Mouse (Mus musculus) mature B cell (primary cell): Measurements from ENCODE around the gene H2-Ob.

Experiments used
- in situ Hi-C: fragments of 300-500 bp; cut with MboI; formaldehyde crosslinking; loops from 2 replicates; pipeline ENCODE4 v1.14.3; 2019

Gene H2-Ob

DNA sequence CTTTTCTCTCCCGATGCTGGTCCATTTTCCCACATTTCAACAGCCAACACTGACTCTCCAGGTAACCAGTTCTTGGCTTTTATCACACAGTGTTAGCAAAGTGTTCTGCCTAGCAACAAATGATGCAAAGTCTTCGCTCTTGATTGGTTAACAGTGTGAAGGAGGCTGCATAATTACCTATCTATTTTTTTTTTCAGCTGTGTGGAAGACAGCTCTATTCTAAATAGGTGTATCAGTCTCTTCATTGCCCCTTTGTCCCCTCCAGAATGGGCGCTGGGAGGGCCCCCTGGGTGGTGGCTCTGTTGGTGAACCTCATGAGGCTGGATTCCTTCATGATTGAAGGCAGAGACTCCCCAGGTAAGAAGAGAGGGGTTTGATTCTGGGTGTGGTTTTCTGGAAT lies at the start of gene H2-Ob:
Gene H2-Ob, plus strand, starts transcription at position 198 of the 400 bp plus-strand sequence.
- in situ Hi-C loops = loop anchor here (10.0 kb wide), 1 partner anchor 164 kb away; no protein-coding TSS in a partner anchor

DNA sequence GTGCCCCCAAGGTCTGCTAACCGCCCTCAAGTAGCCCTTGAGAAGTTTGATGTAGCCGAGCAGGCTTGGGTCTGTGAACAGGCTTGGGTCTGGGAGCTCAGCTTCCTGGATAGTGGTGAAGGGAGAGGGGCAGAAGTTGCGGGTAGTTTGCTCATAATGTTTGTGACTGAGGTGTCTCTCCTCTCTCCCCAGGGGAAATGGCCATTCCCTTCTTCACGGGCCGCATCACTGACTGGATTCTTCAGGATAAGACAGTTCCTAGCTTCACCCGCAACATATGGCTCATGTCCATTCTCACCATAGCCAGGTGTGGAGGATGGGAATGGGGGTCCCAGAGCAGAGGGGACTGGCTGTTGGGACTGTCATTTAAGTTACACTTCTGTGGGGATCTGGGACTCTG lies 49.7 kb upstream of the H2-Ob start:
- in situ Hi-C loops = loop anchor here (25.0 kb wide), 1 partner anchor 398 kb away; the partner anchor contains the start of genes Ager, Gpsm3 and Pbx2

DNA sequence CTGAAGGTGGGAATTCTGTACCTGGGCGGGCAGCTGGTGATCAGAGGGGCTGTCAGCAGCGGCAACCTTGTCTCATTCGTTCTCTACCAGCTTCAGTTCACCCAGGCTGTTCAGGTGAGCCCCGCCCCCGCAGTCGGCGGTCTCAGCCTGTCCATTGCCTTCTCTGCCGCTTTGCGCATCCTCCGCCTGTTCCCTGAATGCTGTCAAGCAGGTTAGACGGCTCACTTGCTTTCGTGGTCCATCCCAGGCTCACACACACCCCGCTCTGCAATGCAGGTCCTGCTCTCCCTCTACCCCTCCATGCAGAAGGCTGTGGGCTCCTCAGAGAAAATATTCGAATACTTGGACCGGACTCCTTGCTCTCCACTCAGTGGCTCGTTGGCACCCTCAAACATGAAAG lies 45.9 kb upstream of the H2-Ob start:
- in situ Hi-C loops = loop anchor here (25.0 kb wide), 1 partner anchor 394 kb away; the partner anchor contains the start of genes Ager, Gpsm3 and Pbx2

DNA sequence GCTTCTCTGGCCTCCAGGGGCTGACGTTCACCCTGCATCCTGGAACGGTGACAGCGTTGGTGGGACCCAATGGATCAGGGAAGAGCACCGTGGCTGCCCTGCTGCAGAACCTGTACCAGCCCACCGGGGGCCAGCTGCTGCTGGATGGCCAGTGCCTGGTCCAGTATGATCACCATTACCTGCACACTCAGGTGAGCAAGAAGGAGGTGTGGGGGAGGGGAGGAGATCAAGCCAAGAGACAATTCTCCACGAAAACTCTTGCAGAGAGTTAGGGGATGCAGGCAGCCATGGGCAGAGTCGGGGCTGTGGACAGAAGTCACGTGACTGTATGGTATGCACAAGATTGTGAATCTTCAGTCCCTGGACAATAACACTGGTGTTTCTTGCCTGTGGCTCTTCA lies 45.2 kb upstream of the H2-Ob start:
- in situ Hi-C loops = loop anchor here (25.0 kb wide), 1 partner anchor 394 kb away; the partner anchor contains the start of genes Ager, Gpsm3 and Pbx2

DNA sequence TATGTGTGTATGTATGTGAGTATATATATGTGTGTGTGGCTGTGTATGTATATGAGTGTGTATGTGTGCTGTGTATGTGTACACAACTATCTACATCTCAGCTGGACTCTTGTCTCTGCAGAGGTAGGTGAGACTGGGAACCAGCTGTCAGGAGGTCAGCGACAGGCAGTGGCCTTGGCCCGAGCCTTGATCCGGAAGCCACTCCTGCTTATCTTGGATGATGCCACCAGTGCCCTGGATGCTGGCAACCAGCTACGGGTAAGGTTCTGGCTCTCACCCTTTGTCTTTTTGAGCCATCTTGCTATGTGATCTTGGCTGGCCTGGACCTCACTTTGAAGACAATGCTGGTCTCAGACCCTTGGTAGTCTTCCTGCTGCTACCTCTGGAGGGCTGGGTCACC lies 44.0 kb upstream of the H2-Ob start:
- in situ Hi-C loops = loop anchor here (25.0 kb wide), 1 partner anchor 393 kb away; the partner anchor contains the start of genes Ager, Gpsm3 and Pbx2

DNA sequence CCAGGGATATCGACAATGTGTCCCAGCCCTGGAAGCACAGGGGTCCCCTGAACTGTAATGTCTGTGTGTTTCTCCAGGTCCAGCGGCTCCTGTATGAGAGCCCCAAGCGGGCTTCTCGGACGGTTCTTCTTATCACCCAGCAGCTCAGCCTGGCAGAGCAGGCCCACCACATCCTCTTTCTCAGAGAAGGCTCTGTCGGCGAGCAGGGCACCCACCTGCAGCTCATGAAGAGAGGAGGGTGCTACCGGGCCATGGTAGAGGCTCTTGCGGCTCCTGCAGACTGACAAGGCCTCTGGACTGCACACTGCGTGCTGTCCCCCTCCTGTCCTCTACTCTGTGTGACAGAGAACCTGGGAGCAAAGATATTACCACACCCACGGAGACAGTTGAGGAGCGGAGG lies 42.2 kb upstream of the H2-Ob start:
- in situ Hi-C loops = loop anchor here (25.0 kb wide), 1 partner anchor 391 kb away; the partner anchor contains the start of genes Ager, Gpsm3 and Pbx2

DNA sequence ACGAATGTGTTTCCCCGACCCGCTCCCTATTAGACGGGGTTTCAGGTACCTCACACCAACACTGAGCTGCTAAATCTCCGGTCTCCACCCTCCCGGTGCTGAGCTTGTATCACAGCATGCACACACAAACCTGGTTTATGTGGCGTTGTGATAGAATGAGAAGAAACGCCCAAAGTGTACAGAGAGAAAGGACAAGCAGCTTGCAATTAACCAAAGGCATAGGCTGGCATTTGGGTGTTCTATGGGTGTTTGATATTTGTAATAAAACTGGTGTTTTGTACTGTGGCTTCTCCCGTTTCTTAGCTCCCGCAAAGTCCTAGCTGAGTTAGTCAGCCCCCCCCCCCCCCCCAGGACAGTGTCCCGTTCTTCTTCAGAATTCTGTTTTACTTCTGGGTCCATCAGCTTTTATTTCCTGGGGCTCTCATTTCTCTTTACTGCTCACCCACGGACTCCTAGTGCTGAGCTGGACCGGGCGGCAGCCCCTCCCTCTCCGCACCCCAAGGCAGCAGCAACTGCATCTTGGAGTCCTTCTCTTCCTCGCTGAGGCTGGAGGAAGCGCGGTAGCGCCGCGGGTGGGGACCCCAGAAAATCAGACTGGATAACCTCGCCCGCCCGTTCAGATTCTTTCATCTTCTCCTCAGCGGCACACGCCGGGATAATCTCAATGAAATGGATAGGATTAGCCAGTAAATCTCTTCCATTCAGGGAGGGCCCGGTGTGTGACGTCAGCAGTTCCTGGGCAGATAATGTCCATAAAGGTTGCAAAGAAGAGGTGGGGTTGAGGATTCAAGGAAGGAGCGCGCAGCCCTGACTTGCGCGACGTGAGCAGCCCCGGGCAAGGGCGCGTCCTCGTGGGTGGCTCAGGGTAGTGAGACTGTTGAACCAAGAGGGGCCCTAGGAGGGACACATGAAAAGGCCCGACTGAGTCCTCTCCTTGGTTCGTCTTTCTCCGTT lies 41.5 kb upstream of the H2-Ob start, which contains the start of gene Psmb8:
Gene Psmb8, plus strand, starts transcription at position 781 of the 954 bp plus-strand sequence.
- in situ Hi-C loops = loop anchor here (25.0 kb wide), 1 partner anchor 390 kb away; the partner anchor contains the start of genes Ager, Gpsm3 and Pbx2

DNA sequence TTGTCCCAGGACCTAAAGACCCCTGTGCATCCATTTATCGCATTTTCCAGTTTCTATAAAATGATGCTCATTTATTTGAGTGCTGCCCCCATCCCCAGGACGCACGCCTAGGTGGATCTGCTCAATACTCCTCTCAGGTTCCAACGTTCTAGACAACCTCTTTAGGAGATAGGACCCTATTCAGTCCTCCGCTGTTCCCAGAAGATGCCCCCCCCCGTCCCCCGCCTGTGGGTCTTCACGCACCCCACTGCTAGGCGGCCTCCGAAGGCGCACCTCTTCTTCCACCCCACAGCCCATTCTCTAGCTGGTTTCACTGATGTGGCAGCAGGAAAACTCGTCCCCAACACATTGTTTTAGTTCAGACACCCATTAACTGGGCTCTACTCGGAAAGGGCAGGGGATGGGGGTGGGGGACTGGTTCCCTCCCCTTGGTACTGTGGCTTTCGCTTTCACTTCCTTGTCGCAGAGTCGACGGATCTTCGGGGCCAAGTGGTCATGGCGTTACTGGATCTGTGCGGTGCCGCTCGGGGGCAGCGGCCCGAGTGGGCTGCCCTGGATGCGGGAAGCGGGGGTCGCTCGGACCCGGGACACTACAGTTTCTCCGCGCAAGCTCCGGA lies 40.7 kb upstream of the H2-Ob start:
- in situ Hi-C loops = loop anchor here (25.0 kb wide), 1 partner anchor 389 kb away; the partner anchor contains the start of genes Ager, Gpsm3 and Pbx2

DNA sequence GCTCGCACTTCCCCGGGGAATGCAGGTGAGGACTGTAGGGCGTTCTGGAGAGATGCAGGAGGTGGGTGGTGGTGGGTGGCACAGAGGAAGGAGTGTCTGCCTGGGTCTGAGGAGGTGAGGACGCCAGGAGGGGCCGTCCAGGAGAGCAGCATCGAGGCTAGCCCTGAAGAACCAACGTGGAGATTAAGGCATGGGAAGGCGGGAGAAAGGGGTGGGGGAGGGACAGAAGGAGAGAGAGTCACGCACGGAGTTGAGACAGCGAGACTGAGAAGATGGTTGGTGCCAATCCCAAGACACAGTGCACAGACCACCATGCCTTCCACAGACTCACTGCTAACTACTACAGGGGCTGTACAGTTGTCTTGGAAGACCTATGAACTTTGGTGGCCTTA lies 40.2 kb upstream of the H2-Ob start:
- in situ Hi-C loops = loop anchor here (25.0 kb wide), 1 partner anchor 389 kb away; the partner anchor contains the start of genes Ager, Gpsm3 and Pbx2

DNA sequence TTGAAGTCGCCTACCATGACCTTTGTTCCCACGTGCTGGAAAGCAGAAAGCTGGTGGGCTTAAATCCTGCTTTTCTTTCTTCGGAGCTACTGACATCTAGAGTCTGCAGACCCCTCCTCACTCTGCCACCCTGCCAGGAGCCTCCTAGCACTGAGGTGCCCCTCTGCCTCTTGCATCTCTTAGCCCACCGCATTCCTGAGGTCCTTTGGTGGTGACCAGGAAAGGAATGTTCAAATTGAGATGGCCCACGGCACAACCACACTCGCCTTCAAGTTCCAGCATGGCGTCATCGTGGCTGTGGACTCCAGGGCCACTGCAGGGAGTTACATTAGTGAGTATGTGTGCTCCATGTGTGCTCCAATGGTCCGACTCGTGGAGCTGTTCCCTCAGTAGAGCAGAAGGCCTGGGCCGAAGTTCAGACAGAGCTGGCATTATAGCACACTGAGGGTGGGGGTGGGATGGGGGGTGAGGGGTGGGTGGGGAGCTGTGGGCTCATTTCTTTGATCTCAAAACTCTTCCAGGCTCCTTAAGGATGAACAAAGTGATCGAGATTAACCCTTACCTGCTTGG lies 39.6 kb upstream of the H2-Ob start:
- in situ Hi-C loops = loop anchor here (25.0 kb wide), 1 partner anchor 388 kb away; the partner anchor contains the start of genes Ager, Gpsm3 and Pbx2

DNA sequence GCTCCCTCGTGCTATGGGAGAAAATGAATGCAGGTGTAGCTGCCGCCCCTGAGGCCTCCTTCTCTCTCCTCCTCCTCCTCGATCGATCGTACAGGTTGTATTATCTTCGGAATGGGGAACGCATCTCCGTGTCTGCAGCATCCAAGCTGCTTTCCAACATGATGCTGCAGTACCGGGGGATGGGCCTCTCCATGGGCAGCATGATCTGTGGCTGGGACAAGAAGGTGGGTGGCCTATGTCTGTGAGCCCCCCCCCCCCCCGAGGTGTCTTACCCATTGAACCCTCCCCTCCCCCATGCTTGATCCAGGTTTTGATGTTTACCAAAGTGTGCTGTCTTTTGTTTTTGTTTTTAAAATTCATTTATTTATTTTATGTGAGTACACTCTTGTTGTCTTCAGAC lies 38.7 kb upstream of the H2-Ob start:
- in situ Hi-C loops = no loop called here

DNA sequence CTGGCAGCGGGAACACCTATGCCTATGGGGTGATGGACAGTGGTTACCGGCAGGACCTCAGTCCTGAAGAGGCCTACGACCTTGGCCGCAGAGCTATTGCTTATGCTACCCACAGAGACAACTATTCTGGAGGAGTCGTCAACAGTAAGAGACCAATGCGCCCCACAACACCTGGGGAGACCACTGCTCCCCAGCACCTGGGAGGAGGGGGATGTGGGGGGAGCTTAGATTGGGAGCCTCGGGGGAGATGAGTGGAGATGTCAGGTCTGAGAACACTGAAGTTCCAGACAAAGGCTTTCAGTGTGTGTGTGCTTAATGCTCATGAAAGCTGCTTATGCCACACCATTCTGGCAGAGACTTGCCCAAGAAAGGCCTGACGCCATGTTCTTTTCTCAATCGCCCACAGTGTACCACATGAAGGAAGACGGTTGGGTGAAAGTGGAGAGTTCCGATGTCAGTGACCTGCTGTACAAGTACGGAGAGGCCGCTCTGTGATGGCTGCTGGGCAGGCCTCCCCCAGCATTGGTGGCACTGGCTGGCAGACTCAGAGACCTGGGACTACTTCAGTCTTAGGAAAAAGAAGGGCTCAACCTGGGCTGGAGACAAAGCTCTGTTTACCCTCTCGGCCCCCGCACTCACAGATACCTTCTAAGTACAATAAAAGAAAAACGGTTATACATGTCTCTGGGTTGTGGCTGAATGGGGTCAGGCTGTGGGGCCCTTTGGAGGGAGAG lies 37.8 kb upstream of the H2-Ob start:
- in situ Hi-C loops = no loop called here

DNA sequence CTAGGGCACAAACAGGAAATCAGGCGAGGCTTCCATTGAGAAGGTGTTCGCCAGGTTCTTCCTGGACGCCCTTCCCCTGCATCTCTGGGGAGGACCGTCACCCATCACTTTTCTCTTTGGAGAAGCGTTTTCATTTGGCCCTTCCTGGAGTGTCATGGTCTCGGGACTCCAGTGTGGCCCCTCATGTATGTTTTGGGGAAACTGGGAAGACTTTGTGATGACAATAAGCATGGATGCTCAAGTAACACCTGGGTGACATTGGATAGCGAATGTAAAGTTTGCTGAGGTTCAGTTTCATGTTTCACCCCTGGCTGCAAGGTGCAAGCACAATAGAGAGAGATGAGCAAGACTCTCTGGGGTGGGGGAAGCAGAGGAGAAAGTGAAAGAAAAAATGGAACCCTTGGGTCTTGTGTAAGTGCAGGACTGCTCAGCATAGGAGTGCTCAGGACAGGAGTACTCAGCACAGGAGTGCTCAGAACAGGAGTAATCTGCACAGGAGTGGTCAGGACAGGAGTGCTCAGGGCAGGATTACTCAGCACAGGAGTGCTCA lies 37.1 kb upstream of the H2-Ob start:
- in situ Hi-C loops = no loop called here

DNA sequence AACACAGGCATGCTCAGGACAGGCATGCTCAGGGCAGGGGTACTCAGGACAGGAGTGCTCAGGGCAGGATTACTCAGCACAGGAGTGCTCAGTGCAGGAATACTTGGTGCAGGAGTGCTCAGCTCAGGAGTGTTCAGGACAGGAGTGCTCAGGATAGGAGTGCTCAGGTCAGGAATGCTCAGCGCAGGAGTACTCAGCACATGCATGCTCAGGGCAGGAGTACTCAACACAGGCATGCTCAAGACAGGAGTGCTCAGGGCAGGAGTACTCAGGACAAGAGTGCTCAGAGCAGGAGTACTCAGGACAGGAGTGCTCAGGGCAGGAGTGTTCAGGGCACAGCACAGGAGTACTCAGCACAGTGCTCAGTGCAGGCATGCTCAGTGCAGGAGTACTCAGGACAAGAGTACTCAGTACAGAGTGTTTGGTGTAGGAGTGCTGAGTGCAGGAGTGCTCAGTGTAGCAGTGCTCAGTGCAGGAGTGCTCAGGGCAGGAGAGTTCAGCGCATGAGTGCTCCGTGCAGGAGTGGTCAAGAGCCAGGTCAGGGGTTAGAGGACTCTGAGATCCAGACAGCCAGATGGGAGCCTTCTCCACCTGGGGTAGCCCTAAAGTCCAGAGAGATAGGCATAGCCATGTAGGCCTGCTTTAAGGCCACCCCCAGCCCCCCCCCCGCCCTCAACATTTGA lies 35.8 kb upstream of the H2-Ob start:
- in situ Hi-C loops = no loop called here

DNA sequence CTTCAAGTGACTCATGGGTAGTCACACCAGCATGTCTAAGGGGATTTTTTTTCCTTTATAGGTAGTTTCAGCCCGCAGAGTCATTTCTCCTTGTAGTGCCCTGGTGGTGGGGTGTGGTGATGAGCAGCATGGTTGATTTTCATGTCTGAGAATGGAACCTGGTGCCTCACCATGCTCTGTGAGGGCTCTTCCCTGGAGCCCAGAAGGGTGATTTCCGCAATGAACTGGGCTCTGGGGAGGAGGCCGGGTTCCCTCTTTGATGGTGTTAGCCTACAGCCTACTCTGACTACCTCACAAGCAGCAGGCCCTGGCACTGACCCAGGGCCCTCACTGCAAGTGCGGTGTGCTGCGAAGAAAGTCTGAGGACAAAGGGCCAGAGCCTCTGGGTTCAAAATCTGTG lies 35.3 kb upstream of the H2-Ob start, which contains the start of gene Tap2:
Gene Tap2, plus strand, starts transcription at position 84 of the 400 bp plus-strand sequence.
- in situ Hi-C loops = no loop called here

DNA sequence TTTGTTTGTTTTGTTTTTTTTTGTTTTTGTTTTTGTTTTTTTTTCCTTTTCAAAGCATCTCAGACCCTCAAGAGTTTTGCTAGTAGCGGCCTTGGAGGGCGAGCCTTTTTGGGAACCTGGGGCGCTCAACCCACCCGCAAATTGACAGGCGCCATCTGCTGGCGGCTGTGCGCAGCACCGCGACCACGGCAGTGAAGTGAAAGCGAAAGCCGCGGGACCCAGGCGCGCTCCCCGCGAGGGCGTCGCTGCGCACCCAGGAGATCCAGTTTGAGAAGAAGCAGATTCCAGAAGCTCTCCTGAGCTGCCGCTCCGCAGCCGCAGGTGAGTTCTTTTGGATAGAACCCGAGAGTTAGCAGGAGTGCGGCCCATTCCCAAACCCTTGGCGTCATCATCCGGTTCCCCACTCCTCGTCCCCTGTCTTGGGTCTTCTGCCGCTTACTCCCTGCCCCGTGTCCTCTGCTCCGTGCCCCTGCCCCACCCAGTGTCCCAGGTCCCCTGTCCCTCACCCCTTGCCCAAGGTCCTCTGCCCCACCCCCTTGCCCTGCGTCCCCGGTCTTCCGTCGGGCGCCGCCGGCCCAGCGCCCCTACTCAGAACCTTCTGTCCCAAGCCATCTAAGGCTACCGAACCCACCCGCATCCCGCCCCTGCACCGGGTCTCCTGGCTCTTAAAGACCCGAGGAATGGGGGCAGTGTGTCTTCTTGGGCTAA lies 34.2 kb upstream of the H2-Ob start:
- in situ Hi-C loops = no loop called here

DNA sequence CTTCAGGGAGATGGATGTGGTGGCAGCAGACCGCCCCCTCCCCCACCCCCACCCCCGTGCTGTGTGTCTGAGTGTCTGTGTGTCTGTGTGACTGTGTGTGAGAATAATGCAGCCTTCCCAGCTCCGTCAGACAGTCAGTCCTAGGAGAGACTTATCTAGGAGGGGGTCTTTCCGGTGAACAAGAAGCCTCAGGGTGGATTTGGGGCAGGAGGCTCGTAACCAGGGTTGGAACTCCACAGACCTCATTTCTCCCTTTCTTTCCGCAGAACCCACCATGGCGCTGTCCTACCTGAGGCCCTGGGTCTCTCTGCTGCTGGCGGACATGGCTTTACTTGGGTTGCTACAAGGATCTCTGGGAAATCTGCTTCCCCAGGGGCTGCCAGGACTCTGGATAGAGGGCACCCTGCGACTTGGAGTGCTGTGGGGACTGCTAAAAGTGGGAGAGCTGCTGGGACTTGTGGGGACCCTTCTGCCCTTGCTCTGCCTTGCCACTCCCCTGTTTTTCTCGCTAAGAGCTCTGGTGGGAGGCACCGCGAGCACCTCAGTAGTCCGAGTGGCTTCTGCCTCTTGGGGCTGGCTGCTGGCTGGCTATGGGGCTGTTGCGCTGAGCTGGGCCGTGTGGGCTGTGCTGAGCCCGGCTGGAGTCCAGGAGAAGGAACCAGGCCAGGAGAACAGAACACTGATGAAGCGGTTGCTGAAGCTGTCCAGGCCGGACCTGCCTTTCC lies 33.5 kb upstream of the H2-Ob start:
- in situ Hi-C loops = no loop called here

DNA sequence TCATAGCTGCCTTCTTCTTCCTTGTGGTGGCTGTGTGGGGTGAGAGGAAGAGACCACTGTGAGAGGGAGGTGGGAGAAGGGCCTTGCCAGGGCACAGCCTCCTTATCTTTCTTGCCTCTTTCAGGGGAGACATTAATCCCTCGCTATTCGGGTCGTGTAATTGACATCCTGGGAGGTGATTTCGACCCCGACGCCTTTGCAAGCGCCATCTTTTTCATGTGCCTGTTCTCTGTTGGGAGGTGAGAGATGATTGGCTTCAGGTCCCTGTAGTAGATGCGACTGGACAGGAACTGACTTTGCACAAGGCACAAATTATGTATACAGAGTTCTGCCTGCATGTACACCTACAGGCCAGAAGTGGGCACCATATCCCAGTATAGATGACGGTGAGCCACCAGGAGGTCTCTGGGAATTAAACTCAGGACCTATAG lies 32.9 kb upstream of the H2-Ob start:
- in situ Hi-C loops = no loop called here

DNA sequence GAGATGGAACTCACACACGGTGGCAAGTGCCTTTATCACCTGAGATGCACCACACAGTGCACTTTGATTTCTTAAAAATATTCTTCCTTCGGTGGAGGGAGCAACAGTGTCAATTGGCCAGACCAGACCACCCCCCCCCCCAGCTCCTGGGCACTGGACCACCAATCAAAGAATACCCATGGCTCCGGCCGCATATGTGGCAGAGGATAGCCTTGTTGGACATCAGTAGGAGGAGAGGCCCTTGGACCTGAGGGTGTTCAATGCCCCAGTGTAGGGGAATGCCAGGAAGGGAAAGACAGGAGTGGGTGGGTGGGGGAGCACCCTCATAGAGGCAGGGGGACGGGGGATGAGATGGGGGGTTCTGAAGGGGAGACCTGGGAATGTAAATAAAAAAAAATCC lies 32.0 kb upstream of the H2-Ob start:
- in situ Hi-C loops = no loop called here
